Mouse (Mus musculus) left cerebral cortex, postnatal 4 days (tissue): ENCODE results near the gene Elobl. TPM values are rescaled to one million over a fixed set of nuclear protein-coding genes. Genes with fewer than 3 reads are reported as not detected.
"Not testable (repeated sequence)": the region's sequence is repeated elsewhere in the genome, so short reads cannot be mapped to it uniquely, and the experiment has no call there.

Source experiments
- DNase-seq: peaks from one replicate; pipeline ENCODE4 v3.0.0-alpha.2; 2022
- intact Hi-C: fragments of 180-260 bp; cut with DNase I; formaldehyde crosslinking; loops from one replicate; pipeline ENCODE4 v1.15.1; 2025
- total RNA-seq, 2 experiments: library from RNA; stranded (reverse); gene quantifications; 2 replicates each; pipeline ENCODE4 v1.2.3; 2021

Elobl gene
- not detected for total RNA-seq

DNA sequence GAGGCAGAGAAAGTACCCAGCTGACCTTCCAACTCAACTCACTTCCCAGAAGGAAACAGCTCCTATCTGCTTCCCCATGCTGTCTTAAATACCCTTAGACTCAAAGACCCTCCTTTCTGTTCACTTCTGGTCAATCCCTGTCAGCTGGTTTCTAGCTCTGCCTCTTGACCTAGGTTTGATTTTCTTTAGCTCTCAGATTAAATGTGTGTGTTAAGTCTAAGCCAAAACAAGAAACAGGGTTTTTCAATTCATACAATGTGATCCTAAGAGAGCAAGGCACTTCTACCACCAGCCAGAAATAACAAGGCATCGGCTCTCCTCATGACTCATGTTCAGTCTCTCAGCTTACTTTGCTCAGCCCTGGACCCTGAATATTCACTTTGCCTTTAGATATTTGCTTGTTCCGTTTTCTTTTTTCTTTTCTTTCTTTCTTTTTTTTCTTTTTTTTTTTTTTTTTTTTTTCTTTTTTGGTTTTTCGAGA is at the start of gene Elobl:
Elobl (minus strand) TSS at position 51 of the 481 bp plus-strand sequence.
- DNase-seq, result no peak
- intact Hi-C loops, result no loop called here

DNA sequence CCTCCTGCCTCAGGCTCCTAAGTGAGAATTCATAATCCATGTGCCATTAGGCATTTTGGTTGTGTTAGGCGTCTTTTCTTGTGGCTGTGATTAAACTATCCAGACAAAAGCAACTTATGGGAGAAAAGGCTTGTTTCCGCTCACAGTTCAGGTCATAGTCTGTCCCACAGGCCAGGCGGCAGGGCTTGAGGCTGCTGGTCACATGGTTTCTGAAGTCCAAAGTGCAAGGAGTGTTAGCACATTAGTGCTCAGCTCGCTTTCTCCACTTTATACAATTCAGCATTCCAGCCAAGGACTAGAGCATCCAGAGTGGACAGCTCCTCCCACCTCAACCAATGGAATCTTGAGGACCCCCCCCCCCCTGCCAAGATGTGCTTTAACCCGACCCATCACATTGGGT is 45.5 kb upstream of the Elobl start:
- DNase-seq, result no peak
- intact Hi-C loops, result no loop called here

GRCm38 (mm10) chr11:89009496-89009895 is 42.8 kb upstream of the Elobl start:
- intact Hi-C loops, result no loop called here
- DNase-seq, result no peak

- intact Hi-C loops, result no loop called here
- DNase-seq, result no peak
Observed at GRCm38 (mm10) chr11:89009066-89009465, 42.3 kb upstream of the Elobl start.

GRCm38 (mm10) chr11:89007582-89007981 is 40.9 kb upstream of the Elobl start:
- intact Hi-C loops, result no loop called here
- DNase-seq, result no peak

DNA sequence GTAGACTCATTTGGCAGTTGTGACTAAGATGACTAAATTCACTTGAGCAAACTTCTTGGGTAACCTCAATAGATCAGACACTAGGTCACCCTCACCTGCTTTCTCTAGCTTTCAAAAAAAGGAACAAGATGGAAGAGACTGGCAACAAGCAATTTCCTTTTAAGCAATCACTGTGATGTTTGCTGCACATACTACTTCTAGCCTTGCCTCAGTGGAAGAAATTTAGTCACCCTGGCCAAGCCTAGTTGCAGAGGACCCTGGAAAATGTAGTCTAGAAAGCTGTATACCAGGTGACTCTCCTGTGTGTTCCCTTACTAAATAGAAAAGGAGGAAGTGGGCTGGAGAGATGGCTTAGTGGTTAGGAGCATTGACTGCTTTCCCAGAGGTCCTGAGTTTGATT is 39.7 kb upstream of the Elobl start:
- no peak for DNase-seq
- intact Hi-C loops, result no loop called here

DNA sequence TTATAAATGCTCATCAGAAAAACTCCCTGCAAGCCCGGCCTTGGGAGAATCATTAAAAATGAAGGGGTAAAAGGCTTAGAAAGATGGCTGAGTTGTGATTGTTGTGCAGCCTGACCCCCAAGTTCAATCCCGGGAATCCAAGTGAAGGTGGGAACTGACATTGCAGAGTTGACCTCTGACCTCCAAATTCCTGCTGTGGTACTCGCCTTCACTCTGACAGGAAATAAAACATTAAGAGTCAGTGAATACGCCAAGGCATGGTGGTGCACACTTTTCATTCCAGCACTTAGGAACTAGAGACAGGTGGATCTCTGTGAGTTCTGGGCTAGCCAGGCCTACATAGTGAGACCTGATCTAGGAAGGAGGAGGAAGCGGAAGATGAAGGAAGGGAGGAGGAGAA is 38.7 kb upstream of the Elobl start:
- DNase-seq, result no peak
- intact Hi-C loops, result no loop called here

DNA sequence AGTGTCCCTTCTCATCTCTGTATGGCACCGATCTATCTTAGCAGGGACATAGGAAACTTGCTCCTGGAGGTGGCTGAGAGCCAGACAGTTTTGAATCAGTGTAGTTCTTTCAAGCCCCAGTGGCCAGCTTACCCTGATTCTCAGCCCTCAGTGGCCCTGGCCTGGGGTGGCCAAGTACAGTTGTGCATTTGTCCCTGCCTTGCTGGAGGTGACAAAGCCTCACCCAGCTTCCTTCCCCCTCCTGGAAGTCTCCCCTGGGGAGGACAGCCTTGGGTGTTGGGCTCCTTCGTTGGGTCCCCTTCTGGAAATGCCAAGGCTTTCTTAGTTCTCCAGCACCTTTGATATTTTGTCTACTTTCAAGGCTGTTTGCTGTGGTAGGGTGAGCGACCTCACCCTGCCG is 37.0 kb upstream of the Elobl start:
- DNase-seq, result no peak
- intact Hi-C loops, result no loop called here

GRCm38 (mm10) chr11:89003078-89003477 is 36.3 kb upstream of the Elobl start:
- intact Hi-C loops, result no loop called here

GRCm38 (mm10) chr11:89002621-89003020 is 35.9 kb upstream of the Elobl start:
- DNase-seq, result peak; percentile 75
- intact Hi-C loops, result no loop called here

More at GRCm38 (mm10) chr11:89003078-89003477, 36.3 kb upstream of the Elobl start:
- DNase-seq, result no peak

DNA sequence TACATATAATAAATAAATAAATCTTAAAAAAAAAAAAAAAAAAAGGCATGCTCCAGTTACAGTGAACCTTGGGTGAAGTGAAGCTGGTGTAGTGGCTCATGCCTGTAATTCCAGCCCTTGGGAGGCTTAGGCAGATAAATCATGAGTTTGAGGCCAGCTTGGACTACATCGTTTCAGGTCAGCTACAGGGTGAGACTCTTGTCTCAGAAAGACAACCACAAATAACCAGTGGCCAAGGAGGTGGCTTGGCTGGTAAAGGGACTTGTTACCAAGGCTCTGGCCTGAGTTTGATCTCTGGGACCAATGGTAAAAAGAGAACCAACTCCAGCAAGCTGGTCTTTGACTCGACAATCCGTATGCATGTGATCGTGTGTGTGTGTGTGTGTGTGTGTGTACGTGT is 35.3 kb upstream of the Elobl start:
- intact Hi-C loops, result no loop called here
- DNase-seq, result no peak

- no peak for DNase-seq
- intact Hi-C loops, result no loop called here
Observed at GRCm38 (mm10) chr11:89001569-89001968, 34.8 kb upstream of the Elobl start.

- intact Hi-C loops, result no loop called here
- DNase-seq, result no peak
Observed at GRCm38 (mm10) chr11:89000527-89000819, 33.7 kb upstream of the Elobl start.

- no peak for DNase-seq
- intact Hi-C loops, result loop anchor here (10.0 kb wide), 1 partner anchor 45 kb away; no protein-coding TSS in a partner anchor
Observed at GRCm38 (mm10) chr11:88999723-89000526, 33.2 kb upstream of the Elobl start.

- peak; percentile 36 for DNase-seq
- intact Hi-C loops, result loop anchor here (10.0 kb wide), 1 partner anchor 46 kb away; no protein-coding TSS in a partner anchor
Observed at GRCm38 (mm10) chr11:88998974-88999722, 32.4 kb upstream of the Elobl start, which contains the start of gene Trim25. Gene Trim25, plus strand, starts transcription at chr11:88999376.

DNA sequence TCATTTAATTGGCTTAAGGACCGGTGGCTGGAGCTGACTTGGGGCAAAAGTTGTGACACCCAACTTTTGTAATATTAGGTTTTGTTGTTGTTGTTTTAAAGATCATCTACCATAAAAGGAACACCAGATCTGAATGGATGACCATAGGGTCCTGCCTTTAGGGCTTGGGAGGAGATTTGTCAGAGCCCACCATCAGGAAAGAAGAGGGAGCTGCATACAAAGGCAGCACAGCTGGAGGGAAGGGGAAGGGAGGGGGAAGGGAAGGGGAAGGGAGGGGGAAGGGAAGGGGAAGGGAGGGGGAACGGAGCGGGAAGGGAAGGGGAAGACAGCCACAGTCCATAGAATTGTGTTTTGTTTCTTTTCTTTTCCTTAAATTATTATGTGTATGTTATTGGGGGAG is 31.7 kb upstream of the Elobl start:
- intact Hi-C loops, result loop anchor here (10.0 kb wide), 1 partner anchor 46 kb away; no protein-coding TSS in a partner anchor
- no peak for DNase-seq

DNA sequence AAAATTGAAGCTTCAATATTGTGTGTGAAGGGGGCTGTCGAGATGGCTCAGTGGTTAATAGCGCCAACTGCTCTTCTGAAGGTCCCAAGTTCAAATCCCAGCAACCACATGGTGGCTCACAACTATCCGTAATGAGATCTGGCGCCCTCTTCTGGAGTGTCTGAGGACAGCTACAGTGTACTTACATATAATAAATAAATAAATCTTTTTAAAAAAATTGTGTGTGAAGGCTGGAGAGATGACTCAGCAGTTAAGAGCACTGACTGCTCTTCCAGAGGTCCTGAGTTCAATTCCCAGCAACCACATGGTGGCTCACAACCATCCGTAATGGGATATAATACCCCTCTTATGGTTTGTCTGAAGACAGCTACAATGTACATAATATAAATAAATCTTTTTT is 30.6 kb upstream of the Elobl start:
- intact Hi-C loops, result loop anchor here (10.0 kb wide), 1 partner anchor 47 kb away; no protein-coding TSS in a partner anchor
- DNase-seq, result not testable (repeated sequence)

DNA sequence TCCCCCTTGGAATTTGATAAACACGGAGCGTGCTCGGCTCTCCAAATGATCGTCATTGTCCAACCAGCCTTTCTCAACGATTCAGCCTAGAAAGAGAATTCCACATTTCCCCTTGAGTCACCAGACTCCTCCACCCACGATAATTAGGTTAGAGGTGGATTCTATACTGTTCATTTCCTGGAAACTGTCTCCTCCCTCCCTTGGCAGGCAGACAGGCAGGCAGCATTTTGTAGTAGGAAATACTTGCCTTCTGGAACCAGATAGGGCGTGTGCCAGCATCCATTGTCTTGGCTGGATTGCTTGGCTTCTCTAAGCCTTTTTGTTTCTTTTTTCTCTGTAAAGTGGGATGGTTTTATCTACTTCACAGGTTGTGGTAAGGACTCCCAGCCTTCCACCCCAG is 29.7 kb upstream of the Elobl start:
- intact Hi-C loops, result loop anchor here (10.0 kb wide), 1 partner anchor 48 kb away; no protein-coding TSS in a partner anchor
- DNase-seq, result no peak

GRCm38 (mm10) chr11:88995616-88996015 is 28.9 kb upstream of the Elobl start:
- no peak for DNase-seq
- intact Hi-C loops, result loop anchor here (10.0 kb wide), 1 partner anchor 49 kb away; no protein-coding TSS in a partner anchor

- no peak for DNase-seq
- intact Hi-C loops, result loop anchor here (10.0 kb wide), 1 partner anchor 50 kb away; no protein-coding TSS in a partner anchor
Observed at GRCm38 (mm10) chr11:88994492-88994891, 27.8 kb upstream of the Elobl start.

GRCm38 (mm10) chr11:88993625-88994024 is 26.9 kb upstream of the Elobl start:
- intact Hi-C loops, result loop anchor here (10.0 kb wide), 1 partner anchor 51 kb away; no protein-coding TSS in a partner anchor
- peak; percentile 35 for DNase-seq
